Mouse (Mus musculus) spleen, postnatal 14 days (tissue): Measurements from ENCODE around the gene Pttg1ip.

Experiments
- DNase-seq, 2 experiments: peaks; one replicate each; pipeline ENCODE4 v3.0.0; 2021 to 2022; ENCODE audit warnings: low spot score in 2 of 2

Pttg1ip gene

GRCm38 (mm10) chr10:77606855-77607254 lies 25.3 kb downstream of the Pttg1ip start:
- DNase-seq = no peak

- DNase-seq = no peak
Observed at GRCm38 (mm10) chr10:77607441-77607840, 25.9 kb downstream of the Pttg1ip start.

DNA sequence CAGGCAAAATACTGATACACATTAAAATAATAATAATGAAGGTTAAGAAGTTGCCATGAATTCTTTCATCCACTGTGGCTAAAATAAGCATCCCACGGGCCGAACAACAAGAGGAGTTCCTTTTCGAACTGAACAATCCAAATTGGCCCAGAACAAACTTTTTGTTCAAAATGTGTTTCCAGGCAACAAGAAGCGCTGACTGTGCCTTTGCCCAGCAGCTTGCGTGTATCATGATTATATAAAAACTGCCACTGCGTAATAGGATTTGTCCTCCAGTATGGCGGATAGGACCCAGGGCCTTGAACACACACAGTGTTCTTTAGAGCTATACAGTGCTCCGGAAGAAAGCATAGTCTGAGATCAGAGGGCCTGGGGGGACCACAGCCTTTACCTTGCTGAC lies 27.1 kb downstream of the Pttg1ip start:
- no peak for DNase-seq

DNA sequence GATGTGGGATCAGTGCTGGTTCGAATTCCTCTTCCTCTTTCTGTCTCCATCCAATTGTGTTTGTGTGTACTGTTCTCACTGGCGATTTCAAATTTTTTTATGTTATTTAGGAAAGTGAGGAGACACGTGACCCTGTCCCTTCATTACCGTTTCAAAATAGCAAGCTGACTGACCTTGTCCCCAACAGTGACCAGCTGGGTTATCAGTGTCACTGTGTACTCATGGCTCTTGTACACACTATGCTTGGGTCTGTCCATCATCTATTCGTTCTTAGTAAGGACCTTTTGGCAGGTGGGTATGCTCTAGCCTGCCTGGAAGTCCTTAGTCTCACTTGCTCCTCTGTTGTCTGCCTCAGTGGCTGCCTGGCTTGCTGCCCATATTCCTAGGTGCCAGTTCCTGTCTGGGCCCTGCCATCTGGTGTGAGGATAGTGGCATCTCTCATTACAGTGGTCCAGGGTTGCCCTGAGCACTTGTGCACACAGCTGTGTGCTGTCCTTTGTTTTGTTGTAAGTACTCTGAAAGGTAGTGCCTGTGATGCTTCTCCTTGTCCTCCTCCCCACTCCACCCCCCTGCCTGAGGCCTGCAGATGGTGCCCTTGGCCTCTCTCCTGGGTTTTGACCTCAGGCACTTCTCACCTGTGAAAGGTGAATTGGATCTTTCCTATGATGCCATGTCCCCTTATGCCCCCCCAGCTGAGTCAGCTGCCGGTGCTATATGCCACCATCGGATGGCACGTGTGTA lies 28.9 kb downstream of the Pttg1ip start:
- DNase-seq = no peak

GRCm38 (mm10) chr10:77613409-77613808 lies 31.9 kb downstream of the Pttg1ip start:
- no peak for DNase-seq

DNA sequence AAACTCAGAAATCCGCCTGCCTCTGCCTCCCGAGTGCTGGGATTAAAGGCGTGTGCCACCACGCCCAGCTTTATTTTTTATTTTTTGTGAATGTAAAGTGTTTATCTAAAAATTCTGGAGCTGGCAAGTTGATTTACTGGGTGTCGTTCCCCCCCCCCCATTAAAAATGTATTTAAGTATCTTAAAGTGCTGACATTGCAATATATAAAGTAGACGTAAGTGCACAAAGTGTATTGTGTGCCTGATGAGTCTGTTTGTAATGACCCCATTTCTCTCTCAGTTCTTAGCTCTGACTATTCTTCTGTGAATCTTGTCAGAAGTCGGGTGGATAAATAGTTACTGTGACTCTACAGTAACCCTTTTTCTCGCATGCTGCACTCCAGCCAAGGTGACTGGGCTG lies 34.1 kb downstream of the Pttg1ip start:
- DNase-seq = no peak

- DNase-seq = no peak
Observed at GRCm38 (mm10) chr10:77616166-77616565, 34.6 kb downstream of the Pttg1ip start.

- no peak for DNase-seq
Observed at GRCm38 (mm10) chr10:77616926-77617325, 35.4 kb downstream of the Pttg1ip start.

DNA sequence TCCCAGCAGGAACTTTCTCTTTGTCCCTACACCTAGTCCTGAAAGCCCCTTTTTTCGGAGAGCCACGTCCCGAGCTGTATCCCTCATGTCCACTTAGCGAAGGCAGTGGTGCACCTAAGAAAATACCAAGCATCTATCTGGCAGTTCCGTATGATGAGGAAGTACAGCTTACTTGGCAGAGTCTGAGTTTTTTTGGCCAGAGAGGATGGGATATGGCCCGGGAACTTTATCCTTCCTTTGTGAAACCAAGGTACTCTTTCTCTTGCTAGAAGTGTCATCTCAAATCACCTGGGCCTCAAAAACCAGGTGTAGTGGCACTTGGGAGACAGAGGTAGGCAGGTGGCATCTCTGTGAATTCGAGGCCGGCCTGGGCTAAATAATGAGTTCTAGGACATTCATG lies 40.0 kb downstream of the Pttg1ip start:
- no peak for DNase-seq

- DNase-seq = peak; percentile 89 to 92
Observed at GRCm38 (mm10) chr10:77622055-77622988, 40.8 kb downstream of the Pttg1ip start, which contains the start of gene Ube2g2. Gene Ube2g2 (plus strand): TSS chr10:77622275.

DNA sequence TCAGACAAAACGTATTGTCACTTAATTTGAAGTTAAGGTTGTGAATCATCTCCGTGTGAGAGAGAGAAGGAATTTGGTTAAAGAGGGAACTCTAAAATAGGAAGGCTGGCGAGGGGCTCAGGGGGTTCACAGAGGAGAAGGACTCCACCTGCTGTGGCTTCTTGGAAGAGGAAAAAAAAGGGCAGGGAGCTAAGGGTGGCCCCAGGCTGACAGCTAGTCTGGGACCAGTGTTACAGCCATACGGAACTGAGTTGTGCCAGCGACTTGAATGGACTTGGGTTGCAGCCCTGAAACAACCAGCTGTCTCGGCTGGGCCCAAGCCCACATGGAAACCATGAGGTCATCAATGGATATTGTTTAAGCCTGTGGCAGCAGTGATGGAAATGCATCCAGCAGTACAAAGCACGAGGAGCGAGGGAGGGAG lies 41.6 kb downstream of the Pttg1ip start:
- DNase-seq = no peak

GRCm38 (mm10) chr10:77623639-77624400 lies 42.3 kb downstream of the Pttg1ip start:
- DNase-seq = no peak

DNA sequence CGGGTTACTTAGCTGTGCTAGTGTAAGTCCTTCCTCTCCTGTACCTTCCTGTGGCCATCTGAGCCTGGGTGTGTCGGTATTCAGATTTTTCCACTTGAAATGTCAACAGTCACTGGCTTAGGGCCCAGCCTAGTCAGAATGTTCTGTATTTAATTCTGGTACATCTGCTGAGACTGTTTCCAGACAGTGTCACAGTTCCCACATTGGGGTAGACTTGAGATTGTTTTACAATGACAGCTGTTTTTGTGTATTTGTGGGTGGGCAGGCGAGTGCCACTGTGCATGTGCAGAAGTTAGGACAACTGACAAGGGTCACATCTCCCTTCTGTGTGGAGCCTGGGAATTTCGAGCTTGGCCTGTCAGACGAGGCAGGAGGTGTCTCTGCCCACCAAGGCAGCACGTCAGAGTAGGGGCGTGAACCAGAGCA lies 43.1 kb downstream of the Pttg1ip start:
- no peak for DNase-seq

- no peak for DNase-seq
Observed at GRCm38 (mm10) chr10:77626036-77626435, 44.5 kb downstream of the Pttg1ip start.

GRCm38 (mm10) chr10:77626591-77626990 lies 45.1 kb downstream of the Pttg1ip start:
- no peak for DNase-seq

DNA sequence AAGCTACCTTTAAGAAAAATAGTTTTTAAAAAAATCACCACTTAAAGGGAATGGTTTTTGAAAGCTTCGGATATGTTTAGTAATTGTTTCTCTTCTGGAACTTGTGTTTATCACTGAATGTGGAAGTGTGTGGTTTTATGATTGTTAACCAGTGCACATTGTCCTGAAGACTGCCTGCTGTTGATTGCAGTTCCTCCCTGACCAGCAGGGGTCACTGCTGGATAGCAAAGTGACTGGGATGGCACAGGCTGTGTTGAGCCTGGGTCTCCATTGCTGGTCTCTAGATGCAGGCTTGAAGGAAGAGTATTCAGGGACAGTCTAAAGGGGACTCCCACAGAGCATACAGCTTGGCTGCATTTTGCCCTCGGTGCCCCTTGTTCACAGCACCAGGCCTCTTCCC lies 46.0 kb downstream of the Pttg1ip start:
- DNase-seq = peak; percentile 63 to 77

GRCm38 (mm10) chr10:77629163-77629562 lies 47.6 kb downstream of the Pttg1ip start:
- DNase-seq = no peak

GRCm38 (mm10) chr10:77629970-77630369 lies 48.5 kb downstream of the Pttg1ip start:
- peak in 1 of 2 experiments; percentile 12 for DNase-seq

DNA sequence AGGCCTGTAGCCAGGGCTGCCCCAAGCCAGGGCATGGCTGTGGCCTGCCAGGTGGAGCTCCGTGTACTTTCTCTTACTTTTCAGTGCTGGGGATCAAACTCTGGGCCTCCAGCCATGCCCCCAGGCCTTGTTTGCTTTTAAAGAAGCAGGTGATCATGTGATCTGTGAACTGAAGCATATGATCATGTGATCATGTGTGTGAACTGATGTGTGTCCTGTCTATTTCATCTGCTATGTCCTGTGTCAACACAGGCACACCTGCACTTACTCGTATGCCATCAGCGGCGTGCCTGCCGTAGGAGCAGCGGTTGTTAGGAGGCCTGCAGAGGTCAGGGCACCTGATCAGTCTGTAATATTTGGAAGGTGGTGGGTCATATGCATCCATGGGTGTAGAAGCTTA lies 52.5 kb downstream of the Pttg1ip start:
- no peak for DNase-seq

- DNase-seq = no peak
Observed at GRCm38 (mm10) chr10:77634452-77635231, 53.1 kb downstream of the Pttg1ip start.
